Mouse (Mus musculus): ENCODE results near the gene Thsd4.

DNA sequence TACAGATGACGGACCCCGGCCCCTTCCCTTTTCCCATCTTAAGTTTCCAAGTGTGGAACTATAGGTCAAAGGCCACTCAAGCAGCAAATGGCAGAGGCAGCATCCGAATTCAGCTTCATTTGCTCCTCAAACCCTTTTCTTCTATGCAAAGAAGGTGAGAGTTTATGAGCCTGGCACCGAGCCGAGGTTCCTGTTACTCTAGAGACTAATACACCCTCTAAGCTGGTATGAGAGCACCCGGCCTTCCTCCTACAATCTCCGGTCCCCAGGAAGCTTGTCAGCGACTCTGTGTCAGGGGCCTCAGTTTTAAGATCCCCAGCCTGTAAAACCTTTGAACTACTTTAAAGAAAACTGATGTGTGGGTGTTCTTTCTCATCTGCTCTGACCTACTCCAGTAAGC is 231.1 kb downstream of the Thsd4 start:
- TF ChIP-seq CTCF (IDR thresholded peaks at IDR 0.05; ENCODE audit: low read depth) = no peak
- no peak for TF ChIP-seq EP300 (IDR thresholded peaks at IDR 0.05; ENCODE audit: low read depth)
